Mouse (Mus musculus) intestine, postnatal 0 days (tissue): Measurements from ENCODE around the gene Btk. TPM values are rescaled to one million over a fixed set of nuclear protein-coding genes. Genes with fewer than 3 reads are reported as not detected.

Experiments used
- ATAC-seq: fragments of 200-750 bp; cut with Nextera tagmentation; 2 replicates; pipeline ENCODE4 v1.8.0; 2017; ENCODE audit warnings: mild to moderate bottlenecking, moderate TSS enrichment, moderate library complexity
- H3K27ac ChIP-seq: fragments of 300-500 bp; sonication (generic); 2 replicates; pipeline ENCODE4 v1.5.1; 2014; ENCODE audit warnings: mild to moderate bottlenecking, low read depth, low read length, moderate library complexity
- H3K27me3 ChIP-seq: fragments of 300-500 bp; sonication (generic); replicated peaks from 2 replicates; pipeline ENCODE4 v1.6.1; 2014; ENCODE audit warnings: low read length, mixed read lengths; ENCODE audit not compliant: control insufficient read depth, insufficient read depth
- H3K36me3 ChIP-seq: fragments of 300-500 bp; sonication (generic); 2 replicates; pipeline ENCODE4 v1.6.1; 2014; ENCODE audit warnings: mild to moderate bottlenecking, moderate library complexity; ENCODE audit not compliant: control insufficient read depth, insufficient read depth
- H3K4me1 ChIP-seq: fragments of 300-500 bp; sonication (generic); replicated peaks from 2 replicates; pipeline ENCODE4 v1.6.1; 2014; ENCODE audit warnings: antibody characterized with exemption, low read length, mixed read lengths; ENCODE audit not compliant: control insufficient read depth, insufficient read depth
- H3K4me2 ChIP-seq: fragments of 300-500 bp; sonication (generic); replicated peaks from 2 replicates; pipeline ENCODE4 v1.6.1; 2014; ENCODE audit warnings: low read depth, mild to moderate bottlenecking, moderate library complexity
- H3K4me3 ChIP-seq: fragments of 300-500 bp; sonication (generic); 2 replicates; pipeline ENCODE4 v1.5.1; 2014; ENCODE audit warnings: low read depth, low read length
- H3K9ac ChIP-seq: fragments of 300-500 bp; sonication (generic); 2 replicates; pipeline ENCODE4 v1.6.1; 2014; ENCODE audit warnings: mild to moderate bottlenecking, low read depth, low read length
- H3K9me3 ChIP-seq: fragments of 300-500 bp; sonication (generic); 2 replicates; pipeline ENCODE4 v1.6.1; 2016; ENCODE audit warnings: mixed run types; ENCODE audit not compliant: control insufficient read depth
- CTCF ChIP-seq: sonication (generic); IDR thresholded peaks from 2 replicates; pipeline ENCODE4 v1.5.1; 2016; ENCODE audit warnings: low read depth, mild to moderate bottlenecking, control low read depth, antibody characterized with exemption, moderate library complexity
- whole genome bisulfite sequencing: fragments of 180-500 bp; shearing (Covaris S2); extraction: QIAGEN DNeasy Blood & Tissue Kit; methylation state at CpG from one replicate; pipeline ENCODE4 v1.1.7; 2014; 5-methylcytosine and 5-hydroxymethylcytosine counted together
- polyA plus RNA-seq: library from polyadenylated mRNA; unstranded; fragments of >200 nt; fragmentation: Nextera tagmentation; extraction: Ambion mirVana; gene quantifications from 2 replicates; pipeline ENCODE4 v1.2.1, GENCODE M21; 2015

Btk gene
- polyA plus RNA-seq: 0.81 and 0.83 TPM in 2 replicates

- Histone ChIP-seq H3K4me3 (no peak within 1 kb of the TSS), H3K4me2 (no peak within 1 kb of the TSS), H3K36me3 (no peaks in the 10 kb centered on the region; the same call in 1 of the 2 replicates), H3K27me3 (no peaks in the 10 kb centered on the region), H3K9me3 (no peaks in the 10 kb centered on the region), H3K9ac (no peak within 1 kb of the TSS), H3K27ac (no peak within 1 kb of the TSS), H3K4me1 (no peaks in the 10 kb centered on the region)
- WGBS: 81% methylated on average over 11 of the region's 11 CpGs
- TF ChIP-seq CTCF: no peak
- ATAC-seq: no peak
These were observed at the start of gene Btk for GRCm38 (mm10) chrX:134582888-134583669. Btk (minus strand) TSS chrX:134583570.

GRCm38 (mm10) chrX:134632710-134633109, 49.3 kb upstream of the Btk start:
- TF ChIP-seq CTCF: no peak
- Histone ChIP-seq H3K4me1 (no peaks in the 10 kb centered on the region), H3K9me3 (no peaks in the 10 kb centered on the region), H3K27me3 (no peaks in the 10 kb centered on the region), H3K36me3 (no peaks in the 10 kb centered on the region), H3K4me3 (no peak overlapping the region), H3K9ac (no peak overlapping the region), H3K27ac (no peak overlapping the region), H3K4me2 (no peak overlapping the region)
- WGBS: 86% methylated on average over 5 of the region's 5 CpGs
- no peak for ATAC-seq

- no peak for TF ChIP-seq CTCF
- Histone ChIP-seq H3K27ac (no peak overlapping the region), H3K4me2 (no peak overlapping the region), H3K9ac (no peak overlapping the region), H3K9me3 (no peaks in the 10 kb centered on the region), H3K4me1 (no peaks in the 10 kb centered on the region), H3K27me3 (no peaks in the 10 kb centered on the region), H3K36me3 (no peaks in the 10 kb centered on the region), H3K4me3 (no peak overlapping the region)
- no peak for ATAC-seq
- 44% methylated on average over 2 of the region's 2 CpGs for WGBS
These were observed 44.8 kb upstream of the Btk start for GRCm38 (mm10) chrX:134628200-134628599.

GRCm38 (mm10) chrX:134623350-134623749, 40.0 kb upstream of the Btk start:
- Histone ChIP-seq H3K27ac (no peak overlapping the region), H3K4me1 (no peaks in the 10 kb centered on the region), H3K9me3 (no peaks in the 10 kb centered on the region), H3K4me3 (no peak overlapping the region), H3K4me2 (no peak overlapping the region), H3K36me3 (no peaks in the 10 kb centered on the region), H3K27me3 (no peaks in the 10 kb centered on the region), H3K9ac (no peak overlapping the region)
- no peak for ATAC-seq
- 67% methylated on average over 4 of the region's 4 CpGs for WGBS
- TF ChIP-seq CTCF: no peak

- H3K36me3 ChIP-seq: no peaks in the 10 kb centered on the region
- H3K4me2 ChIP-seq: no peak overlapping the region
- no peak for ATAC-seq
- 65% methylated on average over 3 of the region's 3 CpGs for WGBS
- no peaks in the 10 kb centered on the region for H3K9me3 ChIP-seq
- no peak overlapping the region for H3K27ac ChIP-seq
- H3K27me3 ChIP-seq: no peaks in the 10 kb centered on the region
- H3K4me1 ChIP-seq: no peaks in the 10 kb centered on the region
- no peak overlapping the region for H3K9ac ChIP-seq
- TF ChIP-seq CTCF: no peak
- no peak overlapping the region for H3K4me3 ChIP-seq
These were observed 38.3 kb upstream of the Btk start for GRCm38 (mm10) chrX:134621685-134622084.

GRCm38 (mm10) chrX:134620254-134620865, 37.0 kb upstream of the Btk start:
- Histone ChIP-seq H3K4me2 (no peak overlapping the region), H3K4me1 (no peaks in the 10 kb centered on the region), H3K27me3 (no peaks in the 10 kb centered on the region), H3K36me3 (no peaks in the 10 kb centered on the region), H3K27ac (no peak overlapping the region), H3K9me3 (no peaks in the 10 kb centered on the region), H3K4me3 (no peak overlapping the region), H3K9ac (no peak overlapping the region)
- no peak for ATAC-seq
- 51% methylated on average over 8 of the region's 8 CpGs for WGBS
- no peak for TF ChIP-seq CTCF
